Mouse (Mus musculus) CH12.LX (cell line): ENCODE results near the gene Atr. TPM values are rescaled to one million over a fixed set of nuclear protein-coding genes. Genes with fewer than 3 reads are reported as not detected.

Experiments
- DNase-seq: peaks from one replicate; pipeline ENCODE4 v3.0.0-alpha.2; 2013; ENCODE audit errors: extremely low read depth
- H3K27ac ChIP-seq: 2 replicates; pipeline ENCODE4 v1.5.1; 2012; ENCODE audit warnings: low read depth, mild to moderate bottlenecking, control low read depth, moderate library complexity; ENCODE audit not compliant: insufficient read depth
- H3K27me3 ChIP-seq: replicated peaks from 2 replicates; pipeline ENCODE3; 2012; ENCODE audit warnings: inconsistent platforms
- H3K36me3 ChIP-seq, 2 experiments: replicated peaks in 1 of 2; 2 replicates each; pipeline versions ENCODE3 to v1.6.1; 2012; ENCODE audit warnings: inconsistent platforms in 1 of 2, low read length in 1 of 2, mild to moderate bottlenecking in 1 of 2, mixed read lengths in 1 of 2, moderate library complexity in 1 of 2; ENCODE audit not compliant: control insufficient read depth in 1 of 2, insufficient read depth in 1 of 2
- H3K4me1 ChIP-seq, 2 experiments: 2 replicates each; pipeline ENCODE4 v1.6.1; 2012; ENCODE audit warnings: inconsistent platforms in 1 of 2, moderate library complexity in 1 of 2; ENCODE audit not compliant: insufficient read depth in 2 of 2, control insufficient read depth in 1 of 2
- H3K4me2 ChIP-seq: 2 replicates; pipeline ENCODE4 v1.6.1; 2012; ENCODE audit warnings: low read depth, mild to moderate bottlenecking, control low read depth; ENCODE audit not compliant: poor library complexity, insufficient read depth, severe bottlenecking
- H3K4me3 ChIP-seq, 3 experiments: fragments of 150-350 bp in 1 of 3; sonication (generic) in 1 of 3; replicated peaks in 1 of 3; 2 replicates each; pipeline versions ENCODE3 to v1.5.1; 2011 to 2012; ENCODE audit warnings: low read depth in 2 of 3, low read length in 2 of 3, mild to moderate bottlenecking in 2 of 3, moderate library complexity in 2 of 3, control low read depth in 1 of 3, improper control_type of control experiment in 1 of 3, inconsistent platforms in 1 of 3, mixed read lengths in 1 of 3; ENCODE audit not compliant: poor library complexity in 1 of 3
- H3K79me2 ChIP-seq: replicated peaks from 2 replicates; pipeline ENCODE4 v1.6.1; 2012; ENCODE audit warnings: mild to moderate bottlenecking, moderate library complexity; ENCODE audit not compliant: control insufficient read depth, poor library complexity, insufficient read depth, severe bottlenecking; ENCODE audit errors: extremely low read depth
- H3K9ac ChIP-seq: 2 replicates; pipeline ENCODE4 v1.6.1; 2012; ENCODE audit warnings: low read depth, mild to moderate bottlenecking, control low read depth, moderate library complexity; ENCODE audit not compliant: insufficient read depth
- H3K9me3 ChIP-seq: replicated peaks from 2 replicates; pipeline ENCODE3; 2012; ENCODE audit warnings: low read length, inconsistent platforms, mixed read lengths
- CHD1 ChIP-seq: IDR thresholded peaks from 2 replicates; pipeline ENCODE4 v1.6.1; 2012; ENCODE audit warnings: low read depth, low read length, improper control_type of control experiment, inconsistent platforms
- CHD2 ChIP-seq: IDR thresholded peaks from 2 replicates; pipeline ENCODE4 v1.6.1; 2011; ENCODE audit warnings: low read length, improper control_type of control experiment
- E2F4 ChIP-seq: IDR thresholded peaks from 2 replicates; pipeline ENCODE4 v1.6.1; 2011; ENCODE audit warnings: low read depth, low read length, improper control_type of control experiment; ENCODE audit not compliant: insufficient replicate concordance
- ELF1 ChIP-seq: IDR thresholded peaks from 2 replicates; pipeline ENCODE4 v1.6.1; 2014; ENCODE audit warnings: low read depth, mild to moderate bottlenecking, inconsistent platforms, low read length, improper control_type of control experiment
- HCFC1 ChIP-seq: IDR thresholded peaks from 2 replicates; pipeline ENCODE4 v1.6.1; 2012; ENCODE audit warnings: low read depth, mild to moderate bottlenecking, inconsistent platforms, low read length, improper control_type of control experiment
- JUND ChIP-seq: conservative IDR thresholded peaks from 2 replicates; pipeline ENCODE4 v1.6.1; 2011; ENCODE audit warnings: low read depth, low read length, improper control_type of control experiment
- KAT2A ChIP-seq: IDR thresholded peaks from 2 replicates; pipeline ENCODE4 v1.6.1; 2012; ENCODE audit warnings: low read length, improper control_type of control experiment, inconsistent platforms; ENCODE audit not compliant: insufficient replicate concordance
- MAX ChIP-seq: IDR thresholded peaks from 2 replicates; pipeline ENCODE4 v1.6.1; 2011; ENCODE audit warnings: low read length, improper control_type of control experiment
- MAZ ChIP-seq: IDR thresholded peaks from 2 replicates; pipeline ENCODE4 v1.6.1; 2012; ENCODE audit warnings: low read depth, mild to moderate bottlenecking, inconsistent platforms, low read length, improper control_type of control experiment, moderate library complexity
- MEF2A ChIP-seq: IDR thresholded peaks from 2 replicates; pipeline ENCODE4 v1.6.1; 2014; ENCODE audit warnings: low read depth, mild to moderate bottlenecking, inconsistent platforms, low read length, improper control_type of control experiment, borderline replicate concordance
- NELFE ChIP-seq: IDR thresholded peaks from 2 replicates; pipeline ENCODE4 v1.6.1; 2011; ENCODE audit warnings: low read depth, low read length, improper control_type of control experiment
- NRF1 ChIP-seq: IDR thresholded peaks from 2 replicates; pipeline ENCODE4 v1.6.1; 2014; ENCODE audit warnings: low read depth, mild to moderate bottlenecking, inconsistent platforms, low read length, improper control_type of control experiment, moderate library complexity
- PAX5 ChIP-seq: IDR thresholded peaks from 2 replicates; pipeline ENCODE4 v1.6.1; 2012; ENCODE audit warnings: low read length, inconsistent platforms, mixed read lengths
- POLR2AphosphoS2 ChIP-seq: IDR thresholded peaks from 2 replicates; pipeline ENCODE4 v1.6.1; 2011; ENCODE audit warnings: low read depth, low read length, improper control_type of control experiment
- RAD21 ChIP-seq: IDR thresholded peaks from 2 replicates; pipeline ENCODE4 v1.6.1; 2011; ENCODE audit warnings: low read depth, mild to moderate bottlenecking, low read length, improper control_type of control experiment, moderate library complexity
- RCOR1 ChIP-seq: conservative IDR thresholded peaks from 2 replicates; pipeline ENCODE4 v1.6.1; 2012; ENCODE audit warnings: low read depth, mild to moderate bottlenecking, inconsistent platforms, low read length, improper control_type of control experiment
- SIN3A ChIP-seq: IDR thresholded peaks from 2 replicates; pipeline ENCODE4 v1.6.1; 2012; ENCODE audit warnings: low read length, improper control_type of control experiment, inconsistent platforms
- TBP ChIP-seq: conservative IDR thresholded peaks from 2 replicates; pipeline ENCODE4 v1.6.1; 2011; ENCODE audit warnings: low read depth, low read length, improper control_type of control experiment
- TCF12 ChIP-seq: IDR thresholded peaks from 2 replicates; pipeline ENCODE4 v1.6.1; 2014; ENCODE audit warnings: low read depth, mild to moderate bottlenecking, inconsistent platforms, low read length, improper control_type of control experiment
- UBTF ChIP-seq: IDR thresholded peaks from 2 replicates; pipeline ENCODE4 v1.6.1; 2012; ENCODE audit warnings: low read depth, mild to moderate bottlenecking, inconsistent platforms, low read length, improper control_type of control experiment, moderate library complexity
- ZMIZ1 ChIP-seq: IDR thresholded peaks from 2 replicates; pipeline ENCODE4 v1.6.1; 2012; ENCODE audit warnings: low read depth, mild to moderate bottlenecking, inconsistent platforms, low read length, improper control_type of control experiment
- dilution Hi-C: fragments of 300-500 bp; cut with MboI; formaldehyde crosslinking; loops from 2 replicates; pipeline ENCODE4 v1.14.3; 2020; ENCODE audit warnings: low sequenced_read_pairs; ENCODE audit not compliant: extremely low pct_unique_long_range_greater_than_20kb, extremely low pct_ligation_motif_present
- in situ Hi-C: fragments of 300-500 bp; cut with MboI; formaldehyde crosslinking; loops from 3 replicates; pipeline ENCODE4 v1.14.3; 2019; ENCODE audit warnings: low sequenced_read_pairs, low pct_ligation_motif_present, low pct_unique_long_range_greater_than_20kb, mixed read lengths
- polyA plus RNA-seq: library from polyadenylated mRNA; unstranded; fragments of >175 nt; gene quantifications from 2 replicates; pipeline ENCODE4 v1.2.1, GENCODE M21; 2012; ENCODE audit warnings: low read depth; ENCODE audit not compliant: insufficient read length
- total RNA-seq, 2 experiments: library from RNA; depleted of rRNA; stranded (reverse); fragments of 300-350 nt in 1 of 2; fragments of >200 nt in 1 of 2; gene quantifications; 2 replicates each; pipeline ENCODE4 v1.2.3; 2012 to 2014

Gene Atr
- total and polyA plus RNA-seq, 3 experiments, result 18.5 to 37.4 (median 23.3) TPM

GRCm38 (mm10) chr9:95959246-95959645, 101.8 kb downstream of the Atr start:
- no peaks in the 10 kb centered on the region for H3K9me3 ChIP-seq
- no peak for DNase-seq
- H3K4me1 ChIP-seq, result peaks cover 0 to 9% of the 10 kb centered on the region in 2 experiments; a peak in 2 of 4 replicates
- no peaks in the 10 kb centered on the region for H3K27me3 ChIP-seq
- peaks cover 26% of the 10 kb centered on the region; the same call in 1 of the 2 replicates for H3K79me2 ChIP-seq
- no peak overlapping the region for H3K9ac ChIP-seq
- peaks cover 3 to 33% of the 10 kb centered on the region in 2 experiments for H3K36me3 ChIP-seq
- in situ Hi-C loops (no loop called here), dilution Hi-C loops (no loop called here)
- H3K4me2 ChIP-seq, result no peak overlapping the region
- TF ChIP-seq RCOR1, result no peak
- TF ChIP-seq KAT2A, result no peak
- TF ChIP-seq CHD1, result no peak
- TF ChIP-seq E2F4, result no peak
- TF ChIP-seq POLR2AphosphoS2, result no peak
- TF ChIP-seq CHD2, result no peak
- TF ChIP-seq MAX, result no peak
- TF ChIP-seq NRF1, result no peak
- TF ChIP-seq ELF1, result no peak
- no peak for TF ChIP-seq RAD21
- TF ChIP-seq HCFC1, result no peak
- TF ChIP-seq ZMIZ1, result no peak
- TF ChIP-seq SIN3A, result no peak
- TF ChIP-seq NELFE, result no peak
- TF ChIP-seq TCF12, result no peak
- TF ChIP-seq PAX5, result no peak
- TF ChIP-seq MEF2A, result no peak
- no peak for TF ChIP-seq JUND
- no peak for TF ChIP-seq TBP
- no peak for TF ChIP-seq MAZ
- H3K4me3 ChIP-seq, result no peak overlapping the region
- H3K27ac ChIP-seq, result no peak overlapping the region

GRCm38 (mm10) chr9:95959732-95960428, 102.5 kb downstream of the Atr start:
- Histone ChIP-seq H3K36me3 (peaks cover 8 to 40% of the 10 kb centered on the region in 2 experiments), H3K9me3 (no peaks in the 10 kb centered on the region), H3K4me1 (peaks cover 0 to 9% of the 10 kb centered on the region in 2 experiments; a peak in 2 of 4 replicates), H3K4me3 (no peak overlapping the region), H3K9ac (no peak overlapping the region), H3K4me2 (no peak overlapping the region), H3K27me3 (no peaks in the 10 kb centered on the region), H3K27ac (no peak overlapping the region), H3K79me2 (peaks cover 26% of the 10 kb centered on the region; the same call in 1 of the 2 replicates)
- in situ Hi-C loops (no loop called here), dilution Hi-C loops (no loop called here)
- TF ChIP-seq JUND (no peak), E2F4 (no peak), UBTF (no peak), TBP (no peak)
- no peak for DNase-seq
